In genomic region chr13:111810998-111811628, GRCm38 (mm10) we compare ENCODE assay signal across 31 mouse cellular contexts. TPM values are rescaled to one million over a fixed set of nuclear protein-coding genes. Genes with fewer than 3 reads are reported as not detected.
DNase-seq lines count a peak whose midpoint lies in the region; ATAC-seq lines count a peak whose summit lies in the region.
"Had no signal": no experiment of that assay in that cellular context is flagged by ENCODE, and none has a peak within 500 bp of the region (broad histone marks: within the 10 kb centered on the region; RNA-seq: fewer than 3 reads in every experiment).

No protein-coding gene starts in this region.

- DNase-seq in heart, adult 11 months = peak; percentile 82
- no peak for DNase-seq in heart, postnatal 10 days
- peak; percentile 87 for DNase-seq in kidney, adult 9 months
- peak; percentile 73 for DNase-seq in kidney, postnatal 14 days
- DNase-seq in B cell, adult 2 months = no peak
- no peak for DNase-seq in limb, embryonic 10.5 days (ENCODE audit: low spot score)
- DNase-seq: adrenal gland, adult 8-10 months; cerebellum, postnatal 14 days; gastrocnemius, postnatal 10 days; layer of hippocampus, postnatal 36 days; left cerebral cortex, postnatal 4 days; liver, embryonic 13.5 days; lung, adult 18-20 months; lung, postnatal 4 days; right cerebral cortex, postnatal 4 days; thymus, adult 18-20 months; thymus, postnatal 36 days had no signal

- H3K9ac ChIP-seq in hindbrain, embryonic 16.5 days (ENCODE audit: low read depth, low read length) = no peak overlapping the region
- H3K9ac ChIP-seq: embryonic facial prominence, embryonic 15.5 days; forebrain, embryonic 12.5 days; intestine, embryonic 15.5 days; limb, embryonic 15.5 days; liver, embryonic 13.5 days; midbrain, embryonic 12.5 days; neural tube, embryonic 12.5 days had no signal

- H3K4me3 ChIP-seq in hindbrain, embryonic 16.5 days (ENCODE audit: low read length) = no peak overlapping the region
- H3K4me3 ChIP-seq in limb, embryonic 10.5 days = no peak overlapping the region
- H3K4me3 ChIP-seq: embryonic facial prominence, embryonic 10.5 days; embryonic facial prominence, embryonic 15.5 days; forebrain, embryonic 12.5 days; intestine, embryonic 15.5 days; layer of hippocampus, adult 2 months; limb, embryonic 15.5 days; liver, embryonic 13.5 days; megakaryocyte, embryonic 14.5 days; midbrain, embryonic 12.5 days; myocyte; neural tube, embryonic 12.5 days had no signal

- no peaks in the 10 kb centered on the region for H3K9me3 ChIP-seq in hindbrain, embryonic 16.5 days (ENCODE audit: control insufficient read depth, low read length)
- no peaks in the 10 kb centered on the region for H3K9me3 ChIP-seq in limb, embryonic 10.5 days (replicated peaks)
- H3K9me3 ChIP-seq: embryonic facial prominence, embryonic 10.5 days; embryonic facial prominence, embryonic 15.5 days; forebrain, embryonic 12.5 days; intestine, embryonic 15.5 days; limb, embryonic 15.5 days; midbrain, embryonic 12.5 days; neural tube, embryonic 12.5 days had no signal

- peaks cover 7% of the 10 kb centered on the region for H3K4me1 ChIP-seq in hindbrain, embryonic 16.5 days (ENCODE audit: control insufficient read depth, insufficient read depth, low read depth, low read length)
- H3K4me1 ChIP-seq in limb, embryonic 10.5 days = peaks cover 22% of the 10 kb centered on the region

- H3K27ac ChIP-seq in hindbrain, embryonic 16.5 days (ENCODE audit: low read depth, low read length) = no peak overlapping the region
- H3K27ac ChIP-seq in limb, embryonic 10.5 days = no peak overlapping the region
- H3K27ac ChIP-seq: embryonic facial prominence, embryonic 10.5 days; embryonic facial prominence, embryonic 15.5 days; forebrain, embryonic 12.5 days; hindbrain, postnatal 0 days; intestine, embryonic 15.5 days; layer of hippocampus, adult 2 months; limb, embryonic 15.5 days; liver, embryonic 13.5 days; midbrain, embryonic 12.5 days; neural tube, embryonic 12.5 days; stomach, postnatal 0 days had no signal

- H3K27me3 ChIP-seq in hindbrain, embryonic 16.5 days (replicated peaks; ENCODE audit: control insufficient read depth, insufficient read depth, low read length) = no peaks in the 10 kb centered on the region
- peaks cover 18% of the 10 kb centered on the region for H3K27me3 ChIP-seq in limb, embryonic 10.5 days (ENCODE audit: low read depth, poor library complexity, severe bottlenecking)
- H3K27me3 ChIP-seq: embryonic facial prominence, embryonic 15.5 days; intestine, embryonic 15.5 days; limb, embryonic 15.5 days; neural tube, embryonic 12.5 days had no signal

- intact Hi-C loops in heart, postnatal 10 days (cut with DNase I) = no loop called here

- ATAC-seq in hindbrain, embryonic 16.5 days = no peak
- ATAC-seq: hindbrain, postnatal 0 days; intestine, embryonic 15.5 days; lung, postnatal 0 days had no signal

- H3K36me3 ChIP-seq in hindbrain, embryonic 16.5 days (ENCODE audit: control insufficient read depth, insufficient read depth, low read length) = no peaks in the 10 kb centered on the region
- no peaks in the 10 kb centered on the region for H3K36me3 ChIP-seq in limb, embryonic 10.5 days
- H3K36me3 ChIP-seq: embryonic facial prominence, embryonic 10.5 days; embryonic facial prominence, embryonic 15.5 days; forebrain, embryonic 12.5 days; intestine, embryonic 15.5 days; limb, embryonic 15.5 days; liver, embryonic 13.5 days; midbrain, embryonic 12.5 days; neural tube, embryonic 12.5 days had no signal

- WGBS in hindbrain, embryonic 16.5 days = 83% methylated on average over 13 of the region's 13 CpGs
- 84% methylated on average over 13 of the region's 13 CpGs for WGBS in limb, embryonic 10.5 days

- H3K4me2 ChIP-seq in hindbrain, embryonic 16.5 days (ENCODE audit: low read length) = no peak overlapping the region
- H3K4me2 ChIP-seq: embryonic facial prominence, embryonic 15.5 days; forebrain, embryonic 12.5 days; intestine, embryonic 15.5 days; limb, embryonic 15.5 days; liver, embryonic 13.5 days; midbrain, embryonic 12.5 days; neural tube, embryonic 12.5 days had no signal

RNA-seq across cellular contexts. Expression of gene Map3k1, which starts 2.3 kb away (rescaled TPM):
- total RNA-seq in heart, postnatal 10 days (2021) = 10 to 100 TPM; 33.7 to 38.5 TPM
- polyA plus RNA-seq in hindbrain, embryonic 16.5 days (2015; fragmentation: Nextera tagmentation; extraction: Ambion mirVana) = 12.1 and 13.5 TPM in 2 replicates
- polyA plus RNA-seq in limb, embryonic 10.5 days (2016; fragmentation: Nextera tagmentation; extraction: Ambion mirVana) = 14.9 and 15.6 TPM in 2 replicates

Comparison
In these comparisons a context has a peak if more than half of its experiments do, and no peak if none do; other contexts are left out.
1. DNase-seq: peak in heart, adult 11 months (single experiment), kidney, adult 9 months (single experiment) and kidney, postnatal 14 days (single experiment); none in heart, postnatal 10 days (0 of 2), B cell, adult 2 months (0 of 2) and limb, embryonic 10.5 days (single experiment).